Mouse (Mus musculus): ENCODE results near the gene Krt4.
A peak's percentile ranks its signal among the peaks of the same experiment; 100 is the strongest.

Gene Krt4

GRCm38 (mm10) chr15:101892820-101893219, 31.7 kb downstream of the Krt4 start, which contains the start of gene Krt76:
Gene Krt76, minus strand, starts transcription at chr15:101892920.
- no peak for DNase-seq

GRCm38 (mm10) chr15:101879776-101880175, 44.8 kb downstream of the Krt4 start:
- peak; percentile 13 for DNase-seq

- DNase-seq, result no peak
These were observed 46.5 kb downstream of the Krt4 start for GRCm38 (mm10) chr15:101878041-101878440.

GRCm38 (mm10) chr15:101874383-101874782, 50.2 kb downstream of the Krt4 start:
- no peak for DNase-seq

- DNase-seq, result no peak
These were observed 51.3 kb downstream of the Krt4 start for GRCm38 (mm10) chr15:101873231-101873630.

- no peak for DNase-seq
These were observed 55.1 kb downstream of the Krt4 start, which contains the start of gene Krt77 for GRCm38 (mm10) chr15:101869431-101869830. Gene Krt77, minus strand, starts transcription at chr15:101869705.
